Mouse (Mus musculus) left cerebral cortex, postnatal 25 days (tissue): ENCODE data around the gene Tbc1d5. TPM values are rescaled to one million over a fixed set of nuclear protein-coding genes. Genes with fewer than 3 reads are reported as not detected.

ENCODE experiments used
- DNase-seq, 2 experiments: peaks; one replicate each; pipeline ENCODE4 v3.0.0; 2022; ENCODE audit warnings: low spot score in 2 of 2, mixed read lengths in 1 of 2
- intact Hi-C: fragments of 180-260 bp; cut with DNase I; formaldehyde crosslinking; loops from one replicate; pipeline ENCODE4 v1.15.1; 2025
- total RNA-seq, 2 experiments: library from RNA; stranded (reverse); gene quantifications; 2 replicates each; pipeline ENCODE4 v1.2.3; 2021

Gene Tbc1d5
- total RNA-seq: 10 to 100 TPM; 25.4 to 26.4 TPM

GRCm38 (mm10) chr17:51179195-51179953, at the start of gene Tbc1d5:
Gene Tbc1d5, minus strand, starts transcription at chr17:51179352.
- intact Hi-C loops: loop anchor here (5.0 kb wide), 1 partner anchor 67 kb away; no protein-coding TSS in a partner anchor
- peak; percentile 94 to 95 for DNase-seq

- no peak for DNase-seq
- intact Hi-C loops: no loop called here
Observed at GRCm38 (mm10) chr17:51226056-51226455, 46.9 kb upstream of the Tbc1d5 start.

- DNase-seq: no peak
- intact Hi-C loops: no loop called here
Observed at GRCm38 (mm10) chr17:51223152-51223551, 44.0 kb upstream of the Tbc1d5 start.

GRCm38 (mm10) chr17:51221075-51221474, 41.9 kb upstream of the Tbc1d5 start:
- peak in 1 of 2 experiments; percentile 35 for DNase-seq
- intact Hi-C loops: no loop called here

GRCm38 (mm10) chr17:51219897-51220296, 40.7 kb upstream of the Tbc1d5 start:
- intact Hi-C loops: no loop called here
- DNase-seq: no peak

GRCm38 (mm10) chr17:51216426-51216825, 37.3 kb upstream of the Tbc1d5 start:
- intact Hi-C loops: no loop called here
- no peak for DNase-seq

- no peak for DNase-seq
- intact Hi-C loops: no loop called here
Observed at GRCm38 (mm10) chr17:51209565-51209964, 30.4 kb upstream of the Tbc1d5 start.

- peak; percentile 29 to 65 for DNase-seq
- intact Hi-C loops: no loop called here
Observed at GRCm38 (mm10) chr17:51204643-51205042, 25.5 kb upstream of the Tbc1d5 start.

GRCm38 (mm10) chr17:51195561-51195960, 16.4 kb upstream of the Tbc1d5 start:
- intact Hi-C loops: no loop called here

GRCm38 (mm10) chr17:51194787-51195186, 15.6 kb upstream of the Tbc1d5 start:
- DNase-seq: no peak
- intact Hi-C loops: no loop called here

More at GRCm38 (mm10) chr17:51195561-51195960, 16.4 kb upstream of the Tbc1d5 start:
- no peak for DNase-seq

- intact Hi-C loops: no loop called here
- no peak for DNase-seq
Observed at GRCm38 (mm10) chr17:51191381-51191780, 12.2 kb upstream of the Tbc1d5 start.

GRCm38 (mm10) chr17:51182715-51183114, 3.6 kb upstream of the Tbc1d5 start:
- intact Hi-C loops: loop anchor here (10.0 kb wide), 1 partner anchor 612 kb away; no protein-coding TSS in a partner anchor
- DNase-seq: peak in 1 of 2 experiments; percentile 72

- peak; percentile 71 to 76 for DNase-seq
- intact Hi-C loops: loop anchor here (5.0 kb wide), 1 partner anchor 66 kb away; no protein-coding TSS in a partner anchor
Observed at GRCm38 (mm10) chr17:51178491-51179194, 509 bp downstream of the Tbc1d5 start.

GRCm38 (mm10) chr17:51177923-51178322, 1.2 kb downstream of the Tbc1d5 start:
- intact Hi-C loops: loop anchor here (5.0 kb wide), 1 partner anchor 66 kb away; no protein-coding TSS in a partner anchor

GRCm38 (mm10) chr17:51172332-51172731, 6.8 kb downstream of the Tbc1d5 start:
- DNase-seq: no peak
- intact Hi-C loops: no loop called here

More at GRCm38 (mm10) chr17:51177923-51178322, 1.2 kb downstream of the Tbc1d5 start:
- no peak for DNase-seq

- intact Hi-C loops: no loop called here
Observed at GRCm38 (mm10) chr17:51171504-51171903, 7.6 kb downstream of the Tbc1d5 start.

GRCm38 (mm10) chr17:51169911-51170310, 9.2 kb downstream of the Tbc1d5 start:
- DNase-seq: no peak
- intact Hi-C loops: no loop called here

More at GRCm38 (mm10) chr17:51171504-51171903, 7.6 kb downstream of the Tbc1d5 start:
- no peak for DNase-seq

GRCm38 (mm10) chr17:51162366-51162765, 16.8 kb downstream of the Tbc1d5 start:
- intact Hi-C loops: no loop called here
- no peak for DNase-seq

GRCm38 (mm10) chr17:51159261-51159660, 19.9 kb downstream of the Tbc1d5 start:
- no peak for DNase-seq
- intact Hi-C loops: no loop called here

GRCm38 (mm10) chr17:51150999-51151398, 28.2 kb downstream of the Tbc1d5 start:
- DNase-seq: no peak
- intact Hi-C loops: no loop called here
